Mouse (Mus musculus): Measurements from ENCODE around the gene Cdk15. TPM values are rescaled to one million over a fixed set of nuclear protein-coding genes. Genes with fewer than 3 reads are reported as not detected.

Cdk15 gene
- polyA plus RNA-seq, 1 experiment, result 0.41 TPM

DNA sequence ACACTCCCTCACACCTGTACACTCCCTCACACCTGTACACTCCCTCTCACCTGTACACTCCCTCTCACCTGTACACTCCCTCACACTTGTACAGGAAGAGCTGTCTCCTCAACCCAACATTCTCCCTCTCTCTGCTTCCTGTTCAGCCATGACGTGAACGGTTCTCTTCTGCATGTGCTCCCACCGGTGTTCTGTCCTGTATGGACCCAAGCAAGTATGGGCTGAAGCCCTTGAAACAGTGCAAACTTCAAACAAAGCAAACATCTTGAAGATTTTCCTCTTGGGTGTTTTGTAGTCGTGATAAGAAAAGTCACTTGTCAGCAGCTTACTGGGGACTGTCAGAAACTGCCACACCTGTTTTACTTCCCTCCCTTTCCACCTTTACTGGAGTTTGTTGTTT, 144.5 kb downstream of the Cdk15 start:
- TF ChIP-seq CTCF (IDR thresholded peaks at IDR 0.05; ENCODE audit: borderline replicate concordance, extremely low read depth, insufficient read depth, insufficient read length) (no peak), POLR2A (IDR thresholded peaks at IDR 0.05; ENCODE audit: borderline replicate concordance, extremely low read depth, insufficient read depth, insufficient read length, poor library complexity, severe bottlenecking) (no peak)

More for the DNA sequence above, 144.5 kb downstream of the Cdk15 start:
- DNase-seq (ENCODE audit: low read depth), result no peak

Other genes with a start within 250 kb of the Cdk15 start
- 0.03 and 0.06 TPM in 2 replicates for gene C2cd6, start 162.0 kb upstream of the Cdk15 start, polyA plus RNA-seq (2012; rRNA removed)
- gene Tmem237, start 136.5 kb upstream of the Cdk15 start, polyA plus RNA-seq (2012; rRNA removed), result 30.8 and 34.0 TPM in 2 replicates
- gene Mpp4, start 93.5 kb upstream of the Cdk15 start, polyA plus RNA-seq (2012; rRNA removed), result 2.2 and 3.0 TPM in 2 replicates
- 13.6 and 20.4 TPM in 2 replicates for gene Als2, start 19.7 kb upstream of the Cdk15 start, polyA plus RNA-seq (2012; rRNA removed)
- 8.3 and 10.7 TPM in 2 replicates for gene Fzd7, start 225.5 kb downstream of the Cdk15 start, polyA plus RNA-seq (2012; rRNA removed)